Mouse (Mus musculus) left cerebral cortex, adult 2 months (tissue): ENCODE measurements at regions not wholly inside any gene's neighbourhood (a gene's known extent, or its start where the extent isn't known, plus 50 kb on each side); places are given as distances from the start of the nearest gene placed in this dataset.

ENCODE experiments used
- DNase-seq, 2 experiments: peaks; one replicate each; pipeline ENCODE4 v3.0.0; 2021 to 2022; ENCODE audit warnings: low spot score in 2 of 2, mixed read lengths in 1 of 2; ENCODE audit errors: extremely low spot score in 1 of 2
- H3K27ac ChIP-seq: fragments of 200-600 bp; 2 replicates; pipeline ENCODE4 v1.8.1; 2022
- H3K4me3 ChIP-seq: fragments of 200-600 bp; 2 replicates; pipeline ENCODE4 v1.8.1; 2022
- CTCF ChIP-seq: fragments of 200-600 bp; IDR thresholded peaks from 2 replicates; pipeline ENCODE4 v1.8.1; 2022; ENCODE audit warnings: antibody characterized with exemption, mild to moderate bottlenecking, moderate library complexity
- intact Hi-C: fragments of 180-260 bp; cut with DNase I; formaldehyde crosslinking; loops from one replicate; pipeline ENCODE4 v1.15.1; 2025

- DNase-seq = peak in 1 of 2 experiments; percentile 25
- H3K27ac ChIP-seq = peak overlapping the region; percentile 84
- H3K4me3 ChIP-seq = peak overlapping the region; percentile 62
- intact Hi-C loops = loop anchor here (2.0 to 5.0 kb wide), 7 partner anchors 35 to 217 kb away; partner anchors contain the start of gene Abhd5
- no peak for TF ChIP-seq CTCF
These were observed 177.4 kb upstream of the Topaz1 start for GRCm38 (mm10) chr9:122569511-122570455.

GRCm38 (mm10) chr9:122571001-122571400 lies 176.1 kb upstream of the Topaz1 start:
- H3K27ac ChIP-seq = peak overlapping the region; percentile 88
- intact Hi-C loops = loop anchor here (1.0 to 5.0 kb wide), 3 partner anchors 58 to 156 kb away; no protein-coding TSS in a partner anchor
- H3K4me3 ChIP-seq = no peak overlapping the region; the same call in 1 of the 2 replicates
- DNase-seq = no peak
- TF ChIP-seq CTCF = no peak

- intact Hi-C loops = loop anchor here (1.0 to 5.0 kb wide), 5 partner anchors 38 to 156 kb away; no protein-coding TSS in a partner anchor
- DNase-seq = peak in 1 of 2 experiments; percentile 59
- Histone ChIP-seq H3K4me3 (peak overlapping the region; percentile 88), H3K27ac (peak overlapping the region; percentile 88)
- no peak for TF ChIP-seq CTCF
These were observed 175.6 kb upstream of the Topaz1 start for GRCm38 (mm10) chr9:122571402-122572059.

GRCm38 (mm10) chr9:122572060-122572835 lies 174.9 kb upstream of the Topaz1 start:
- intact Hi-C loops = loop anchor here (1.0 to 5.0 kb wide), 4 partner anchors 37 to 155 kb away; no protein-coding TSS in a partner anchor
- Histone ChIP-seq H3K4me3 (peak overlapping the region; percentile 88), H3K27ac (peak overlapping the region; percentile 93)
- peak; percentile 96 to 97 for DNase-seq
- TF ChIP-seq CTCF = no peak; the same call in 1 of the 2 replicates

- DNase-seq = peak in 1 of 2 experiments; percentile 32
- H3K27ac ChIP-seq = peak overlapping the region; percentile 93
- no peak for TF ChIP-seq CTCF
- intact Hi-C loops = loop anchor here (1.0 to 5.0 kb wide), 4 partner anchors 36 to 154 kb away; no protein-coding TSS in a partner anchor
- H3K4me3 ChIP-seq = peak overlapping the region; percentile 88
These were observed 174.3 kb upstream of the Topaz1 start for GRCm38 (mm10) chr9:122572836-122573267.

GRCm38 (mm10) chr9:122585228-122585627 lies 161.9 kb upstream of the Topaz1 start:
- peak overlapping the region; percentile 74 for H3K27ac ChIP-seq
- intact Hi-C loops = no loop called here
- no peak for TF ChIP-seq CTCF
- H3K4me3 ChIP-seq = no peak overlapping the region
- no peak for DNase-seq

GRCm38 (mm10) chr9:122586421-122586820 lies 160.7 kb upstream of the Topaz1 start:
- Histone ChIP-seq H3K4me3 (no peak overlapping the region), H3K27ac (peak overlapping the region; percentile 74; the same call in 1 of the 2 replicates)
- peak in 1 of 2 experiments; percentile 40 for DNase-seq
- intact Hi-C loops = no loop called here
- no peak for TF ChIP-seq CTCF

GRCm38 (mm10) chr9:122586986-122587385 lies 160.2 kb upstream of the Topaz1 start:
- no peak for DNase-seq
- H3K4me3 ChIP-seq = no peak overlapping the region
- TF ChIP-seq CTCF = no peak
- H3K27ac ChIP-seq = peak overlapping the region; percentile 44
- intact Hi-C loops = no loop called here

- peak overlapping the region; percentile 36; the same call in 1 of the 2 replicates for H3K27ac ChIP-seq
- intact Hi-C loops = no loop called here
- TF ChIP-seq CTCF = no peak
- DNase-seq = no peak
- no peak overlapping the region for H3K4me3 ChIP-seq
These were observed 158.9 kb upstream of the Topaz1 start for GRCm38 (mm10) chr9:122588246-122588645.

GRCm38 (mm10) chr9:122592820-122593615 lies 154.1 kb upstream of the Topaz1 start:
- intact Hi-C loops = no loop called here
- no peak overlapping the region for H3K4me3 ChIP-seq
- TF ChIP-seq CTCF = no peak
- H3K27ac ChIP-seq = peak overlapping the region; percentile 64
- DNase-seq = no peak
